ENCODE assay signal across 14 mouse cellular contexts in genomic region chr4:86294828-86295251, GRCm38 (mm10).
DNase-seq lines count a peak whose midpoint lies in the region; ATAC-seq and TF ChIP-seq lines count a peak whose summit lies in the region.
"Had no signal": no experiment of that assay in that cellular context is flagged by ENCODE, and none has a peak within 500 bp of the region (broad histone marks: within the 10 kb centered on the region; RNA-seq: fewer than 3 reads in every experiment).

No protein-coding gene starts in this region.

- H3K27ac ChIP-seq in gastrocnemius, adult 2 months = peak overlapping the region; percentile 38
- no peak overlapping the region; the same call in 1 of the 2 replicates for H3K27ac ChIP-seq in kidney, embryonic 14.5 days (ENCODE audit: low read depth, low read length)
- H3K27ac ChIP-seq in limb, embryonic 10.5 days = peak overlapping the region; percentile 81
- H3K27ac ChIP-seq: heart, embryonic 10.5 days; neural tube, embryonic 12.5 days had no signal

- H3K36me3 ChIP-seq in kidney, embryonic 14.5 days (ENCODE audit: control insufficient read depth, insufficient read depth, low read length) = no peaks in the 10 kb centered on the region; the same call in 1 of the 2 replicates
- no peaks in the 10 kb centered on the region for H3K36me3 ChIP-seq in limb, embryonic 10.5 days
- H3K36me3 ChIP-seq: heart, embryonic 10.5 days; neural tube, embryonic 12.5 days had no signal

- no peaks in the 10 kb centered on the region for H3K4me1 ChIP-seq in kidney, embryonic 14.5 days (ENCODE audit: control insufficient read depth, insufficient read depth, low read length)
- H3K4me1 ChIP-seq in limb, embryonic 10.5 days = peaks cover 53% of the 10 kb centered on the region
- H3K4me1 ChIP-seq: megakaryocyte, embryonic 14.5 days; neural tube, embryonic 12.5 days had no signal

- WGBS in kidney, embryonic 14.5 days = 69% methylated on average over 2 of the region's 2 CpGs
- WGBS in limb, embryonic 10.5 days = 17% methylated on average over 2 of the region's 2 CpGs

- no peak overlapping the region for H3K4me3 ChIP-seq in gastrocnemius, adult 2 months
- no peak overlapping the region for H3K4me3 ChIP-seq in kidney, embryonic 14.5 days (ENCODE audit: low read length)
- H3K4me3 ChIP-seq in limb, embryonic 10.5 days = 0 out of 2 replicates have a peak overlapping the region, but pooled peaks have one; percentile 9
- H3K4me3 ChIP-seq: heart, embryonic 10.5 days; megakaryocyte, embryonic 14.5 days; neural tube, embryonic 12.5 days had no signal

- no peak overlapping the region for H3K9ac ChIP-seq in kidney, embryonic 14.5 days (ENCODE audit: low read depth, low read length)
- H3K9ac ChIP-seq: neural tube, embryonic 12.5 days had no signal

- no peaks in the 10 kb centered on the region for H3K27me3 ChIP-seq in kidney, embryonic 14.5 days (ENCODE audit: control insufficient read depth, insufficient read depth, low read length)
- no peaks in the 10 kb centered on the region for H3K27me3 ChIP-seq in limb, embryonic 10.5 days (ENCODE audit: low read depth, poor library complexity, severe bottlenecking)
- H3K27me3 ChIP-seq: megakaryocyte, embryonic 14.5 days; neural tube, embryonic 12.5 days; Patski had no signal

- intact Hi-C loops in gastrocnemius, adult 2 months (cut with DNase I) = no loop called here
- intact Hi-C loops in gastrocnemius, postnatal 36 days (cut with DNase I) = no loop called here

- no peaks in the 10 kb centered on the region for H3K9me3 ChIP-seq in kidney, embryonic 14.5 days (ENCODE audit: control insufficient read depth, low read length)
- H3K9me3 ChIP-seq in limb, embryonic 10.5 days (replicated peaks) = no peaks in the 10 kb centered on the region
- H3K9me3 ChIP-seq: heart, embryonic 10.5 days; megakaryocyte, embryonic 14.5 days; neural tube, embryonic 12.5 days had no signal

- no peak for TF ChIP-seq CTCF in gastrocnemius, adult 2 months (IDR thresholded peaks at IDR 0.05)

- ATAC-seq in kidney, embryonic 14.5 days (ENCODE audit: low FRiP score, low TSS enrichment) = no peak
- ATAC-seq: Patski had no signal

- DNase-seq in gastrocnemius, adult 2 months = no peak
- DNase-seq in gastrocnemius, postnatal 36 days = no peak
- DNase-seq in kidney, postnatal 10 days = peak; percentile 30
- DNase-seq in embryo, embryonic 10.5 days (ENCODE audit: low spot score) = peak; percentile 63
- DNase-seq in limb, embryonic 10.5 days (ENCODE audit: low spot score) = peak; percentile 56
- DNase-seq in ovary, adult 18-20 months (ENCODE audit: low spot score) = no peak
- DNase-seq in frontal cortex, postnatal 36 days (ENCODE audit: low spot score in 2 of 2) = no peak
- DNase-seq: adrenal gland, adult 8-10 months; cerebellum, adult 11 months had no signal

- no peak overlapping the region for H3K4me2 ChIP-seq in kidney, embryonic 14.5 days (replicated peaks; ENCODE audit: low read depth, low read length)
- H3K4me2 ChIP-seq: neural tube, embryonic 12.5 days had no signal

Comparison
In these comparisons a context has a peak if more than half of its experiments do, and no peak if none do; other contexts are left out.
1. DNase-seq: peak in kidney, postnatal 10 days (single experiment), embryo, embryonic 10.5 days (single experiment) and limb, embryonic 10.5 days (single experiment); none in gastrocnemius, adult 2 months (single experiment), gastrocnemius, postnatal 36 days (0 of 2), ovary, adult 18-20 months (single experiment) and frontal cortex, postnatal 36 days (0 of 2).